Mouse (Mus musculus) forebrain, embryonic 14.5 days (tissue): Measurements from ENCODE around the gene Med27. TPM values are rescaled to one million over a fixed set of nuclear protein-coding genes. Genes with fewer than 3 reads are reported as not detected.

Source experiments
- ATAC-seq: fragments of 200-750 bp; cut with Nextera tagmentation; 2 replicates; pipeline ENCODE4 v1.8.0; 2017; ENCODE audit warnings: mild to moderate bottlenecking, moderate library complexity
- DNase-seq: peaks from one replicate; pipeline ENCODE4 v3.0.0-alpha.2; 2015; ENCODE audit warnings: low spot score
- H3K27ac ChIP-seq: fragments of 300-500 bp; sonication (generic); 2 replicates; pipeline ENCODE4 v1.5.1; 2014; ENCODE audit warnings: low read depth, mild to moderate bottlenecking, control low read depth, low read length, moderate library complexity
- H3K27me3 ChIP-seq: fragments of 300-500 bp; sonication (generic); replicated peaks from 2 replicates; pipeline ENCODE4 v1.6.1; 2014; ENCODE audit warnings: low read length, control low read depth, mixed read lengths; ENCODE audit not compliant: control insufficient read depth, insufficient read depth
- H3K36me3 ChIP-seq: fragments of 300-500 bp; sonication (generic); 2 replicates; pipeline ENCODE4 v1.6.1; 2014; ENCODE audit warnings: low read length, control low read depth; ENCODE audit not compliant: control insufficient read depth, insufficient read depth
- H3K4me1 ChIP-seq: fragments of 300-500 bp; sonication (generic); 2 replicates; pipeline ENCODE4 v1.6.1; 2014; ENCODE audit warnings: antibody characterized with exemption, low read length, control low read depth; ENCODE audit not compliant: control insufficient read depth, insufficient read depth
- H3K4me2 ChIP-seq: fragments of 300-500 bp; sonication (generic); 2 replicates; pipeline ENCODE4 v1.6.1; 2014; ENCODE audit warnings: mild to moderate bottlenecking, control low read depth, low read length
- H3K4me3 ChIP-seq: fragments of 300-500 bp; sonication (generic); 2 replicates; pipeline ENCODE4 v1.5.1; 2014; ENCODE audit warnings: low read depth, low read length, control low read depth
- H3K9ac ChIP-seq: fragments of 300-500 bp; sonication (generic); 2 replicates; pipeline ENCODE4 v1.6.1; 2014; ENCODE audit warnings: mild to moderate bottlenecking, low read length, control low read depth, moderate library complexity
- H3K9me3 ChIP-seq: fragments of 300-500 bp; sonication (generic); replicated peaks from 2 replicates; pipeline ENCODE4 v1.6.1; 2016; ENCODE audit warnings: low read length, control low read depth, mixed read lengths; ENCODE audit not compliant: control insufficient read depth
- WGBS: fragments of 180-500 bp; shearing (Covaris S2); extraction: QIAGEN DNeasy Blood & Tissue Kit; methylation state at CpG from one replicate; pipeline ENCODE4 v1.1.7; 2014; 5-methylcytosine and 5-hydroxymethylcytosine counted together
- polyA plus RNA-seq: library from polyadenylated mRNA; unstranded; fragments of >200 nt; fragmentation: Nextera tagmentation; extraction: Ambion mirVana; gene quantifications from 2 replicates; pipeline ENCODE4 v1.2.1, GENCODE M21; 2014

Gene Med27
- polyA plus RNA-seq, 1 experiment from 2014 or later = 108 TPM

- Histone ChIP-seq H3K27ac (no peak overlapping the region), H3K27me3 (no peaks in the 10 kb centered on the region), H3K4me1 (peaks cover 37% of the 10 kb centered on the region), H3K36me3 (no peaks in the 10 kb centered on the region), H3K9me3 (no peaks in the 10 kb centered on the region), H3K4me2 (no peak overlapping the region), H3K9ac (no peak overlapping the region), H3K4me3 (no peak overlapping the region)
- WGBS = 93% methylated on average over 6 of the region's 6 CpGs
- ATAC-seq (no peak), DNase-seq (no peak)
These were observed 116.5 kb downstream of the Med27 start for GRCm38 (mm10) chr2:29463039-29463585.

- Histone ChIP-seq H3K27ac (peak overlapping the region; percentile 85), H3K4me1 (peaks cover 50% of the 10 kb centered on the region), H3K9me3 (no peaks in the 10 kb centered on the region), H3K9ac (0 out of 2 replicates have a peak overlapping the region, but pooled peaks have one; percentile 13), H3K36me3 (no peaks in the 10 kb centered on the region), H3K27me3 (no peaks in the 10 kb centered on the region), H3K4me2 (peak overlapping the region; percentile 18; the same call in 1 of the 2 replicates), H3K4me3 (no peak overlapping the region)
- DNase-seq (peak; percentile 96), ATAC-seq (peak; percentile 81)
- 14% methylated on average over 9 of the region's 9 CpGs for WGBS
These were observed 118.4 kb downstream of the Med27 start for GRCm38 (mm10) chr2:29464851-29465648.

GRCm38 (mm10) chr2:29465649-29466137 lies 119.1 kb downstream of the Med27 start:
- Histone ChIP-seq H3K36me3 (no peaks in the 10 kb centered on the region), H3K9ac (no peak overlapping the region), H3K27ac (peak overlapping the region; percentile 85), H3K9me3 (no peaks in the 10 kb centered on the region), H3K4me2 (no peak overlapping the region), H3K4me3 (no peak overlapping the region), H3K4me1 (peaks cover 55% of the 10 kb centered on the region), H3K27me3 (no peaks in the 10 kb centered on the region)
- WGBS = 6% methylated on average over 3 of the region's 3 CpGs
- DNase-seq (peak; percentile 76), ATAC-seq (peak; percentile 62)

- ATAC-seq = no peak
- WGBS = 70% methylated on average over 4 of the region's 4 CpGs
- Histone ChIP-seq H3K4me2 (no peak overlapping the region), H3K4me1 (peaks cover 55% of the 10 kb centered on the region), H3K27me3 (no peaks in the 10 kb centered on the region), H3K36me3 (no peaks in the 10 kb centered on the region), H3K4me3 (no peak overlapping the region), H3K27ac (peak overlapping the region; percentile 85), H3K9ac (no peak overlapping the region), H3K9me3 (no peaks in the 10 kb centered on the region)
- DNase-seq = no peak
These were observed 119.8 kb downstream of the Med27 start for GRCm38 (mm10) chr2:29466396-29466795.

GRCm38 (mm10) chr2:29468517-29468936 lies 121.9 kb downstream of the Med27 start:
- 28% methylated on average over 15 of the region's 15 CpGs for WGBS
- no peak overlapping the region for H3K4me3 ChIP-seq
- DNase-seq = peak; percentile 87
- no peaks in the 10 kb centered on the region for H3K9me3 ChIP-seq
- H3K4me1 ChIP-seq = peaks cover 55% of the 10 kb centered on the region
- no peak overlapping the region for H3K4me2 ChIP-seq
- H3K9ac ChIP-seq = 0 out of 2 replicates have a peak overlapping the region, but pooled peaks have one; percentile 22
- no peaks in the 10 kb centered on the region for H3K36me3 ChIP-seq
- no peaks in the 10 kb centered on the region for H3K27me3 ChIP-seq
- peak; percentile 80 for ATAC-seq
- H3K27ac ChIP-seq = peak overlapping the region; percentile 82

GRCm38 (mm10) chr2:29472952-29473437 lies 126.4 kb downstream of the Med27 start:
- ATAC-seq (no peak), DNase-seq (no peak)
- WGBS = 78% methylated on average over 4 of the region's 4 CpGs
- no peak overlapping the region for H3K4me2 ChIP-seq
- no peaks in the 10 kb centered on the region for H3K27me3 ChIP-seq
- peaks cover 19% of the 10 kb centered on the region for H3K4me1 ChIP-seq
- no peaks in the 10 kb centered on the region for H3K36me3 ChIP-seq
- no peaks in the 10 kb centered on the region for H3K9me3 ChIP-seq
- H3K4me3 ChIP-seq = no peak overlapping the region
- no peak overlapping the region for H3K9ac ChIP-seq
- no peak overlapping the region for H3K27ac ChIP-seq

- no peak overlapping the region for H3K27ac ChIP-seq
- H3K4me2 ChIP-seq = no peak overlapping the region
- peaks cover 15% of the 10 kb centered on the region for H3K4me1 ChIP-seq
- DNase-seq (no peak), ATAC-seq (no peak)
- H3K4me3 ChIP-seq = no peak overlapping the region
- H3K36me3 ChIP-seq = no peaks in the 10 kb centered on the region
- H3K27me3 ChIP-seq = no peaks in the 10 kb centered on the region
- no peak overlapping the region for H3K9ac ChIP-seq
- H3K9me3 ChIP-seq = no peaks in the 10 kb centered on the region
- WGBS = 74% methylated on average over 2 of the region's 2 CpGs
These were observed 127.3 kb downstream of the Med27 start for GRCm38 (mm10) chr2:29473907-29474306.

GRCm38 (mm10) chr2:29476702-29477101 lies 130.1 kb downstream of the Med27 start:
- no peak for DNase-seq

GRCm38 (mm10) chr2:29481856-29482255 lies 135.2 kb downstream of the Med27 start:
- Histone ChIP-seq H3K9me3 (no peaks in the 10 kb centered on the region), H3K4me3 (no peak overlapping the region), H3K27me3 (no peaks in the 10 kb centered on the region), H3K4me1 (peaks cover 28% of the 10 kb centered on the region), H3K36me3 (no peaks in the 10 kb centered on the region), H3K9ac (no peak overlapping the region), H3K4me2 (no peak overlapping the region), H3K27ac (no peak overlapping the region)
- WGBS = 30% methylated on average over 8 of the region's 8 CpGs
- DNase-seq (no peak), ATAC-seq (0 out of 2 replicates have a peak, but pooled peaks have one; percentile 26)

More at GRCm38 (mm10) chr2:29476702-29477101, 130.1 kb downstream of the Med27 start:
- no peaks in the 10 kb centered on the region for H3K27me3 ChIP-seq
- no peaks in the 10 kb centered on the region for H3K9me3 ChIP-seq
- H3K36me3 ChIP-seq = no peaks in the 10 kb centered on the region
- no peak overlapping the region for H3K4me3 ChIP-seq
- 96% methylated on average over 1 of the region's 1 CpGs for WGBS
- H3K4me1 ChIP-seq = no peaks in the 10 kb centered on the region
- no peak overlapping the region for H3K9ac ChIP-seq
- no peak for ATAC-seq
- no peak overlapping the region for H3K4me2 ChIP-seq
- no peak overlapping the region for H3K27ac ChIP-seq
